Mouse (Mus musculus): ENCODE results near the gene Srsf7. TPM values are rescaled to one million over a fixed set of nuclear protein-coding genes. Genes with fewer than 3 reads are reported as not detected.
"Not testable (repeated sequence)": the region's sequence is repeated elsewhere in the genome, so short reads cannot be mapped to it uniquely, and the experiment has no call there.

Srsf7 gene
- total RNA-seq, 1 experiment from 2014 or later, result 262 TPM

DNA sequence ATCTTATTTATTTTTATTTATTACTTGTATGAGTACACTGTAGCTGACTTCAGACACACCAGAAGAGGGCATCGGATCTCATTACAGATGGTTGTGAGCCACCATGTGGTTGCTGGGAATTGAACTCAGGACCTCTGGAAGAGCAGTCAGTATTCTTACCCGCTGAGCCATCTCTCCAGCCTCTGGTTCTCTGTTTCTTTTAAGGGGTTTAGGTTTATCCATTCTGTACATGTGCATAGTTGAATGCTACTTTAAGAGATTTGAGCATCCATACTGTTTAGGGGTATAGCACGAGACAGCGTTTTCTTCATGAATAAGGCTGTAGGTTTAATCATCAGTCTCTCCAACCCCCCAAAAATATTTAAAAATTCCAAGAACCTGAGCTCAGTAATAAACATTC is 6.9 kb upstream of the Srsf7 start:
- not testable (repeated sequence) for ATAC-seq (replicated peaks; ENCODE audit: insufficient number of reproducible peaks, low FRiP score, low TSS enrichment, poor library complexity, severe bottlenecking)

GRCm38 (mm10) chr17:80206301-80206670 is 821 bp downstream of the Srsf7 start:
- ATAC-seq (replicated peaks; ENCODE audit: insufficient number of reproducible peaks, low FRiP score, low TSS enrichment, poor library complexity, severe bottlenecking), result no peak

DNA sequence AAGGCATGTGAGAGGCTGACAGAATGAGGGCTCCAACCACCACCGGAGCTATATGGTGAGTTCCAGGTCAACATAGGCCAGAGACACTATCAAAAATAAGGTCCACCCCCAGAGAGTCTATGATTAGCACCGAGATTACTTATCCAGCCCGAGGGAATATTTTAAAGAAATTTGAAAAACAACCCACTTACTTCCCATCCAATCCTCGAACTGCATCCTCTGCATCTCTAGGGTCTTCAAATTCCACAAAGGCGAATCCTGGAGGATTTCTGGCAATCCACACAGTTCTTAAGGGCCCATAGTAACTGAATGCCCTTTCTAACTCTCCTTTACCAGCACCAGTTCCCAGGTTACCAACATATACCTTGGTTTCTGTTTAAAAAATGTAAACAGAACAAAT is 1.4 kb downstream of the Srsf7 start:
- no peak for ATAC-seq (replicated peaks; ENCODE audit: insufficient number of reproducible peaks, low FRiP score, low TSS enrichment, poor library complexity, severe bottlenecking)

DNA sequence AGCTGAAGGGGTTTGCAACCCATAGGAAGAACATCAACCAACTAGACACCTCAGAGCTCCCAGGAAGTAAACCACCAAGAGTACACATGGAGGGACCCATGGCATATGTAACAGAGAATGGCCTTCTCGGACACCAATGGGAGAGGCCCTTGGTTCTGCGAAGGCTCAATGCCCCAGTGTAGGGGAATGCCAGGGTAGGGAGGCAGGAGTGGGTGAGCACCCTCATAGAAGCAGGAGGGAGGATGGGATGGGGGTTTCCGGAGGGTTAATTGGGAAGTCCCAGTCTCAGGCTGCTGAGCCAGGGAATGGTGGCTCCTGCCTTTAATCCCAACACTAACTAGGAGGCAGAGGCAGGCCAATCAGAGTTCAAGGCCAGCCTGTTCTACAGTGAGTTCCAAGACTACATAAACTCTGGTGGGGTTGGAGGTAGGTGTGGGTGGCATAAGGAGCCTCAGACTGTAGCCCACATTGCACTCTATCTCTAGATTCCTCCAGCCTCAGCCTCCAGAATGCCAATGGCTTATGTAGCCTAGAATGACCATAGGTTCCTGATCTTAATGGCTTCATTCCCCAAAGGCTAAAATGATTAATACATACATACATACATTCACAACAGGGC is 7.8 kb downstream of the Srsf7 start:
- no peak; the same call in 1 of the 2 replicates for ATAC-seq (replicated peaks; ENCODE audit: insufficient number of reproducible peaks, low FRiP score, low TSS enrichment, poor library complexity, severe bottlenecking)

- ATAC-seq (replicated peaks; ENCODE audit: insufficient number of reproducible peaks, low FRiP score, low TSS enrichment, poor library complexity, severe bottlenecking), result no peak
Measured at GRCm38 (mm10) chr17:80193075-80193474, 14.0 kb downstream of the Srsf7 start.

DNA sequence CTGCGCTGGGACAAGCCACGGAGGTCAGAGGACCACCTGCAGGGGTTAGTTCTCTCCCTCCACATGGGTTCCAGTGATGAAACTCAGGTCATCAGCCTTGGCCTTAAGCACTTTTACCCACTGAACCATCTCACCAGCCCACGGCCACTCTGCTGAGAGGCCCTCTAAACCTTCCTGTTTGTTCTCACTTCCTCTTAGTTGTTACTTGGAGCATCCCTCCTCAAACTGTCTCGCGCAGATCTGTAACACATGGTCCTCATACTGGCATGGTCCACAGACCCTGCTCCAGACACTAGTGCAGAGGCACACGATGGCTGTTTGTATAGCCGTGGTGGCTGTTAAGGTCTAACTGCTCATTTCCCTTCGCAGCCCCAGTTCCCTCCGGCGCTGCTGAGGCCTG is 23.5 kb downstream of the Srsf7 start:
- no peak; the same call in 1 of the 2 replicates for ATAC-seq (replicated peaks; ENCODE audit: insufficient number of reproducible peaks, low FRiP score, low TSS enrichment, poor library complexity, severe bottlenecking)

- ATAC-seq (replicated peaks; ENCODE audit: insufficient number of reproducible peaks, low FRiP score, low TSS enrichment, poor library complexity, severe bottlenecking), result no peak
Measured at GRCm38 (mm10) chr17:80180468-80180867, 26.6 kb downstream of the Srsf7 start.

GRCm38 (mm10) chr17:80179959-80180358 is 27.1 kb downstream of the Srsf7 start:
- ATAC-seq (replicated peaks; ENCODE audit: insufficient number of reproducible peaks, low FRiP score, low TSS enrichment, poor library complexity, severe bottlenecking), result peak; percentile 83

DNA sequence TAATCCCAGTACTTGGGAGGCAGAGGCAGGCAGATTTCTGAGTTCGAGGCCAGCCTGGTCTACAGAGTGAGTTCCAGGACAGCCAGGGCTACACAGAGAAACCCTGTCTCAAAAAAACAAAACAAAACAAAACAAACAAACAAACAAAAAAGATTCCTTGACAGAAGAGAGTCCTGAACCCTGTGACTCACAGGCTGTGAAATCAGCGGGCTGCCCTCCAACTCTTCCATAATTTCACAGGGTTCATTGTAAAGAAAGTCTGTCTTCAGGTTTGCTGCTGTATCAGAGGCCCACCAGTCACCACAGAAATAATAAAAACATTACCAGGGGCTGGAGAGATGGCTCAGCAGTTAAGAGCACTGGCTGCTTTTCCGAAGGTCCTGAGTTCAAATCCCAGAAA is 28.3 kb downstream of the Srsf7 start:
- ATAC-seq (replicated peaks; ENCODE audit: insufficient number of reproducible peaks, low FRiP score, low TSS enrichment, poor library complexity, severe bottlenecking), result not testable (repeated sequence)

GRCm38 (mm10) chr17:80175966-80176365 is 31.1 kb downstream of the Srsf7 start:
- ATAC-seq (replicated peaks; ENCODE audit: insufficient number of reproducible peaks, low FRiP score, low TSS enrichment, poor library complexity, severe bottlenecking), result no peak

DNA sequence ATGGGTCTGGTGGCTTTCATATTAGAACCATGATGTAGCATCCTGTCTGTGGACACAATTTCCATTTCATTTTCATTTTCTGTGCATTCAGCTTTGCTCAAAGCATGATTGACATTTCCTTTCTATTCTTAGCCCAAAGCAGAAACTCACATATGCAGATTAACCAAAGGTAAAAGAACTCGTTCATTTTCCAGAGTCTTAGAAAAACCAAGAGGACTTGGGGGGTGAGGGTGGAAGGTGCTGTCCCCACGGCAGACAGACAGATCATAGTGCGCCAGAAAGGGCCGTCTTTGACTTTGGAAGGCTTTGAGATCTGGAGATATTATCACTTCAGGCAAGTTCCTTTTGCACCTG is 31.7 kb downstream of the Srsf7 start:
- no peak for ATAC-seq (replicated peaks; ENCODE audit: insufficient number of reproducible peaks, low FRiP score, low TSS enrichment, poor library complexity, severe bottlenecking)

DNA sequence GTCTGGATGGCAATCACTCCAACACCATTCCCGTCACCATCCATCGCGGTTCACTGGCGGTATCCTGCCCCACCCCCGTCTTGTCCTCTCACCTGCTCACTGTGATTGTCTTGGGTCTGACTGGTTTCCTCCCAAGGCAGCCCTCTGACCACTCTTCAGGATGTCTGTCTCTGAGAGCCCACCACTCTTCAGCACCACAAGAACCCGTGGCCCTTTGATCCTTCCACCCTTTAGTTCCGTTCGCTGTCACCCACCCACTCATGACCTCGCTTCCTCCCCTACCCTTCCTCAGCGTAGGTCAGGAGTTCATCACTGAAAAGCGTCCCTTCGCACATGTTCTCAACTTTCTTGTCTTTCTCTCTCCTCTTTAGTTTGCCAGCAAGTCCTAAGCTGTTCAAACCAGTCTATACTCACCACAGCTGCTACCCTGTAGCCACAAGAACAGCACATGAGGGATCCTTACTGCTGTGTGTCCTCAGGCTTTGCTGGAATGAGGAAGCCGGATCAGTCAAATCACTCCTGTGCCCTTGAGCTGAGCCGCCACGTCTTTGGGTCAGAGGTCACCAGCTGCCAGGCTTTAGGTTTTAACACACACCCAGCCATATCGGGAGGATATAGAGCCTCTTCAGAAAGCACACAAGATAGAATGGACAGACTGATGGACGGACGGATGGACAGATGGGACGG is 32.3 kb downstream of the Srsf7 start:
- peak; percentile 67 for ATAC-seq (replicated peaks; ENCODE audit: insufficient number of reproducible peaks, low FRiP score, low TSS enrichment, poor library complexity, severe bottlenecking)

- ATAC-seq (replicated peaks; ENCODE audit: insufficient number of reproducible peaks, low FRiP score, low TSS enrichment, poor library complexity, severe bottlenecking), result no peak
Measured at GRCm38 (mm10) chr17:80174146-80174545, 33.0 kb downstream of the Srsf7 start.

DNA sequence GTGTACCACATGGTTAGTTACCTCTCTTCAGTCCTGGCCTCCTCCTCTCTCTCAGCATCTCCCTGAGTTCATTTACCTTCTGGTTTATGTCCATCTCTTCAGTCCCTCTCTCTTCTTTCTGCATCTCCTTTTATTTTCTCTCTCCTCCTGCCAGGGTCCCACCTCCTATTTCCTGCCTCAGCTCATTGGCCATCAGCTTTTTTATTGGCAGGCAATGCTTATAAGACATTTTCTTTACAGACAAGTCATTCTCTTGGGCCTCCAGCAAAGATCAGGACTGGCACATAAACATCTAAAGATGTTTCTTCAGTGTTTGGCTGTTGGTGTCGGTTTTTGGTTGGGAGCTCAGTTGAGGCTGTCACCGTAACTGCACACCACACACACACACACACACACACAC is 33.4 kb downstream of the Srsf7 start:
- no peak for ATAC-seq (replicated peaks; ENCODE audit: insufficient number of reproducible peaks, low FRiP score, low TSS enrichment, poor library complexity, severe bottlenecking)

- ATAC-seq (replicated peaks; ENCODE audit: insufficient number of reproducible peaks, low FRiP score, low TSS enrichment, poor library complexity, severe bottlenecking), result peak; percentile 72
Measured at GRCm38 (mm10) chr17:80172761-80173160, 34.3 kb downstream of the Srsf7 start.

DNA sequence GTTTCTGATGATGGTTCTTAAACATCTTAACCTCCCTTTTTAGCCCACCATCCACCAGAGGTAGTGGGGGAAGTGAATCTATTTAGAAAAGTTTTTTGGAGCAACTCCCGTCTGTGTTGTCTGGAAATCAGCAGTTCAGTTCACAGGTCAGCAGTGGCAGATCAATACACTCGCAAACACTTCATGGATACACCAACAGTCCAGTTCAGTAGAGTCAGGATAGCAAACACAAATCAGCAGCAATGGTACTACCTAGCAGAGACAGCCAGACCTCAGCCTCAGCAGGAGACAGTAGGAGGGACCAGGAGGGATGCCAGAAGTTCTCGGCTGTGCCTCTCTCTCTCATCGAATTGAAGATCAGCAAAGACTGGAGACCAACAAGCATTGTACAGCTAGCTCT is 35.2 kb downstream of the Srsf7 start:
- no peak for ATAC-seq (replicated peaks; ENCODE audit: insufficient number of reproducible peaks, low FRiP score, low TSS enrichment, poor library complexity, severe bottlenecking)

- ATAC-seq (replicated peaks; ENCODE audit: insufficient number of reproducible peaks, low FRiP score, low TSS enrichment, poor library complexity, severe bottlenecking), result no peak
Measured at GRCm38 (mm10) chr17:80170951-80171350, 36.2 kb downstream of the Srsf7 start.

- ATAC-seq (replicated peaks; ENCODE audit: insufficient number of reproducible peaks, low FRiP score, low TSS enrichment, poor library complexity, severe bottlenecking), result no peak
Measured at GRCm38 (mm10) chr17:80169792-80170191, 37.3 kb downstream of the Srsf7 start.

GRCm38 (mm10) chr17:80168425-80169182 is 38.5 kb downstream of the Srsf7 start:
- no peak for ATAC-seq (replicated peaks; ENCODE audit: insufficient number of reproducible peaks, low FRiP score, low TSS enrichment, poor library complexity, severe bottlenecking)

GRCm38 (mm10) chr17:80167851-80168251 is 39.3 kb downstream of the Srsf7 start:
- no peak for ATAC-seq (replicated peaks; ENCODE audit: insufficient number of reproducible peaks, low FRiP score, low TSS enrichment, poor library complexity, severe bottlenecking)
